Mouse (Mus musculus): ENCODE results near the gene Pip4k2b. TPM values are rescaled to one million over a fixed set of nuclear protein-coding genes. Genes with fewer than 3 reads are reported as not detected.
A peak's percentile ranks its signal among the peaks of the same experiment; 100 is the strongest.

Gene Pip4k2b
- total and polyA plus RNA-seq, 3 experiments = 23.3 to 44.0 (median 30.8) TPM

- Histone ChIP-seq H3K27me3 (replicated peaks) (no peaks in the 10 kb centered on the region), H3K9ac (ENCODE audit: insufficient read depth, low read depth) (no peak overlapping the region), H3K4me1 (ENCODE audit: control insufficient read depth in 1 of 2, insufficient read depth in 2 of 2) (peaks cover 11 to 38% of the 10 kb centered on the region in 2 experiments), H3K36me3 (replicated peaks in 1 of 2; ENCODE audit: control insufficient read depth in 1 of 2, insufficient read depth in 1 of 2, low read length in 1 of 2) (peaks cover 77 to 84% of the 10 kb centered on the region in 2 experiments), H3K4me2 (ENCODE audit: insufficient read depth, low read depth, poor library complexity, severe bottlenecking) (no peak overlapping the region), H3K79me2 (replicated peaks; ENCODE audit: control insufficient read depth, extremely low read depth, insufficient read depth, poor library complexity, severe bottlenecking) (peaks cover 37% of the 10 kb centered on the region), H3K4me3 (replicated peaks in 1 of 3; ENCODE audit: low read depth in 2 of 3, low read length in 2 of 3, poor library complexity in 1 of 3) (no peak overlapping the region), H3K9me3 (replicated peaks; ENCODE audit: low read length) (peaks cover 5% of the 10 kb centered on the region), H3K27ac (ENCODE audit: insufficient read depth, low read depth) (no peak overlapping the region)
- no peak for TF ChIP-seq ZKSCAN1 (IDR thresholded peaks at IDR 0.05; ENCODE audit: borderline replicate concordance, low read depth, low read length)
- DNase-seq (ENCODE audit: extremely low read depth) = no peak
- dilution Hi-C loops (cut with MboI; ENCODE audit: extremely low pct_ligation_motif_present, extremely low pct_unique_long_range_greater_than_20kb, low sequenced_read_pairs) = no loop called here
- in situ Hi-C loops (cut with MboI; ENCODE audit: low pct_ligation_motif_present, low pct_unique_long_range_greater_than_20kb, low sequenced_read_pairs) = loop anchor here (5.0 kb wide), 1 partner anchor 36 kb away; no protein-coding TSS in a partner anchor
These were observed 76.3 kb downstream of the Pip4k2b start for GRCm38 (mm10) chr11:97668160-97668559.

- Histone ChIP-seq H3K4me1 (ENCODE audit: control insufficient read depth in 1 of 2, insufficient read depth in 2 of 2) (peaks cover 11 to 38% of the 10 kb centered on the region in 2 experiments), H3K36me3 (replicated peaks in 1 of 2; ENCODE audit: control insufficient read depth in 1 of 2, insufficient read depth in 1 of 2, low read length in 1 of 2) (peaks cover 64 to 71% of the 10 kb centered on the region in 2 experiments), H3K9ac (ENCODE audit: insufficient read depth, low read depth) (no peak overlapping the region), H3K27me3 (replicated peaks) (no peaks in the 10 kb centered on the region), H3K9me3 (replicated peaks; ENCODE audit: low read length) (peaks cover 5% of the 10 kb centered on the region), H3K4me3 (replicated peaks in 1 of 3; ENCODE audit: low read depth in 2 of 3, low read length in 2 of 3, poor library complexity in 1 of 3) (no peak overlapping the region), H3K4me2 (ENCODE audit: insufficient read depth, low read depth, poor library complexity, severe bottlenecking) (no peak overlapping the region), H3K79me2 (replicated peaks; ENCODE audit: control insufficient read depth, extremely low read depth, insufficient read depth, poor library complexity, severe bottlenecking) (peaks cover 44% of the 10 kb centered on the region), H3K27ac (ENCODE audit: insufficient read depth, low read depth) (no peak overlapping the region)
- TF ChIP-seq ZKSCAN1 (IDR thresholded peaks at IDR 0.05; ENCODE audit: borderline replicate concordance, low read depth, low read length) = no peak
- no peak for TF ChIP-seq HCFC1 (IDR thresholded peaks at IDR 0.05; ENCODE audit: low read depth, low read length)
- TF ChIP-seq POLR2A (IDR thresholded peaks at IDR 0.05; ENCODE audit: low read depth, low read length) = no peak
- TF ChIP-seq MXI1 (IDR thresholded peaks at IDR 0.05; ENCODE audit: low read depth, low read length) = no peak
- TF ChIP-seq CTCF (conservative IDR thresholded peaks at IDR 0.05 in 1 of 2, IDR thresholded peaks at IDR 0.05 in 1 of 2; ENCODE audit: low read depth in 2 of 2, low read length in 2 of 2) = no peak
- TF ChIP-seq ETS1 (conservative IDR thresholded peaks at IDR 0.05; ENCODE audit: low read depth, low read length) = no peak
- no peak for TF ChIP-seq GABPA (IDR thresholded peaks at IDR 0.05; ENCODE audit: insufficient replicate concordance, low read depth, low read length)
- TF ChIP-seq ELF1 (IDR thresholded peaks at IDR 0.05; ENCODE audit: low read depth, low read length) = no peak
- TF ChIP-seq TBP (conservative IDR thresholded peaks at IDR 0.05; ENCODE audit: low read depth, low read length) = no peak
- no peak for TF ChIP-seq RCOR1 (conservative IDR thresholded peaks at IDR 0.05; ENCODE audit: low read depth, low read length)
- TF ChIP-seq SMC3 (IDR thresholded peaks at IDR 0.05; ENCODE audit: low read depth, low read length) = no peak
- no peak for TF ChIP-seq ZNF384 (IDR thresholded peaks at IDR 0.05; ENCODE audit: low read depth, low read length)
- no peak for TF ChIP-seq SIN3A (IDR thresholded peaks at IDR 0.05; ENCODE audit: low read length)
- in situ Hi-C loops (cut with MboI; ENCODE audit: low pct_ligation_motif_present, low pct_unique_long_range_greater_than_20kb, low sequenced_read_pairs) = loop anchor here (5.0 kb wide), 1 partner anchor 34 kb away; no protein-coding TSS in a partner anchor
- dilution Hi-C loops (cut with MboI; ENCODE audit: extremely low pct_ligation_motif_present, extremely low pct_unique_long_range_greater_than_20kb, low sequenced_read_pairs) = no loop called here
- no peak for DNase-seq (ENCODE audit: extremely low read depth)
These were observed 77.7 kb downstream of the Pip4k2b start for GRCm38 (mm10) chr11:97666794-97667193.

DNA sequence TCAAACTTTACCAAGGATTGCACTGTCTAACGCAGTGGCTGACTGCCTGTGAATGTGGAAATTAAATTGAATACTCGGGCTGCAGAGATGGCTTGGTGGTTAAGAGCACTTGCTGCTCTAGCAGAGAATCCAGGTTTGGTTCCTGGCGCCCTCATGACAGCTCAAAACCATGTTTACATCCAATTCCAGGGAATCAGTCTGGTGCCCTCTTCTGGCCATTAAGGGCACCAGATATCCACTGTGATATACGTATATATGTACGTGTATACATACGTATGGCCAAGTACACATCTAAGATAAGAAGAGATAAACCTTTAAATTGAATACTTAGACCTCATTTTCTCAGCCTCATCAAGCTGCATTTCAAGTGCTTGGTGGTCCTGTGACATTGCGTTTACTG, 78.3 kb downstream of the Pip4k2b start:
- Histone ChIP-seq H3K36me3 (replicated peaks in 1 of 2; ENCODE audit: control insufficient read depth in 1 of 2, insufficient read depth in 1 of 2, low read length in 1 of 2) (peaks cover 58 to 65% of the 10 kb centered on the region in 2 experiments), H3K79me2 (replicated peaks; ENCODE audit: control insufficient read depth, extremely low read depth, insufficient read depth, poor library complexity, severe bottlenecking) (peaks cover 44% of the 10 kb centered on the region), H3K9ac (ENCODE audit: insufficient read depth, low read depth) (no peak overlapping the region), H3K4me1 (ENCODE audit: control insufficient read depth in 1 of 2, insufficient read depth in 2 of 2) (peaks cover 11 to 38% of the 10 kb centered on the region in 2 experiments), H3K27ac (ENCODE audit: insufficient read depth, low read depth) (no peak overlapping the region), H3K4me2 (ENCODE audit: insufficient read depth, low read depth, poor library complexity, severe bottlenecking) (no peak overlapping the region), H3K27me3 (replicated peaks) (no peaks in the 10 kb centered on the region), H3K4me3 (replicated peaks in 1 of 3; ENCODE audit: low read depth in 2 of 3, low read length in 2 of 3, poor library complexity in 1 of 3) (no peak overlapping the region), H3K9me3 (replicated peaks; ENCODE audit: low read length) (peaks cover 5% of the 10 kb centered on the region)
- dilution Hi-C loops (cut with MboI; ENCODE audit: extremely low pct_ligation_motif_present, extremely low pct_unique_long_range_greater_than_20kb, low sequenced_read_pairs) (no loop called here), in situ Hi-C loops (cut with MboI; ENCODE audit: low pct_ligation_motif_present, low pct_unique_long_range_greater_than_20kb, low sequenced_read_pairs) (loop anchor here (5.0 kb wide), 1 partner anchor 34 kb away; no protein-coding TSS in a partner anchor)
- no peak for DNase-seq (ENCODE audit: extremely low read depth)
- no peak for TF ChIP-seq ELF1 (IDR thresholded peaks at IDR 0.05; ENCODE audit: low read depth, low read length)
- TF ChIP-seq MAFK (IDR thresholded peaks at IDR 0.05; ENCODE audit: insufficient replicate concordance, low read length) = no peak
- TF ChIP-seq SMC3 (IDR thresholded peaks at IDR 0.05; ENCODE audit: low read depth, low read length) = peak; percentile 59
- TF ChIP-seq JUND (conservative IDR thresholded peaks at IDR 0.05; ENCODE audit: low read depth, low read length) = no peak
- no peak for TF ChIP-seq USF2 (conservative IDR thresholded peaks at IDR 0.05; ENCODE audit: low read depth, low read length)
- no peak for TF ChIP-seq BHLHE40 (IDR thresholded peaks at IDR 0.05; ENCODE audit: low read depth, low read length)
- no peak for TF ChIP-seq IRF4 (IDR thresholded peaks at IDR 0.05; ENCODE audit: low read depth, low read length)
- peak; percentile 25 for TF ChIP-seq RAD21 (IDR thresholded peaks at IDR 0.05; ENCODE audit: low read depth, low read length)
- no peak for TF ChIP-seq EP300 (IDR thresholded peaks at IDR 0.05; ENCODE audit: low read length)
- TF ChIP-seq TBP (conservative IDR thresholded peaks at IDR 0.05; ENCODE audit: low read depth, low read length) = no peak
- TF ChIP-seq CTCF (conservative IDR thresholded peaks at IDR 0.05 in 1 of 2, IDR thresholded peaks at IDR 0.05 in 1 of 2; ENCODE audit: low read depth in 2 of 2, low read length in 2 of 2) = peak in 1 of 2 experiments; percentile 63; a peak in 2 of 4 replicates
- TF ChIP-seq NRF1 (IDR thresholded peaks at IDR 0.05; ENCODE audit: low read depth, low read length) = no peak
- no peak for TF ChIP-seq POLR2A (IDR thresholded peaks at IDR 0.05; ENCODE audit: low read depth, low read length)
- TF ChIP-seq ZC3H11A (IDR thresholded peaks at IDR 0.05; ENCODE audit: low read depth, low read length) = no peak
- TF ChIP-seq MXI1 (IDR thresholded peaks at IDR 0.05; ENCODE audit: low read depth, low read length) = no peak
